Comparison of ENCODE assay signal across 32 mouse cellular contexts in genomic region chr11:58107664-58108337, GRCm38 (mm10). TPM values are rescaled to one million over a fixed set of nuclear protein-coding genes. Genes with fewer than 3 reads are reported as not detected.
"Had no signal": no experiment of that assay in that cellular context is flagged by ENCODE, and none has a peak within 500 bp of the region (broad histone marks: within the 10 kb centered on the region; RNA-seq: fewer than 3 reads in every experiment).

No protein-coding gene starts in this region.

- H3K27ac ChIP-seq: kidney, postnatal 0 days; layer of hippocampus, adult 2 months; liver, embryonic 13.5 days; midbrain, embryonic 10.5 days; midbrain, embryonic 13.5 days; stomach, embryonic 15.5 days had no signal

- H3K9ac ChIP-seq: liver, embryonic 13.5 days; midbrain, embryonic 13.5 days; stomach, embryonic 15.5 days had no signal

- DNase-seq: kidney, adult 2 months; kidney, postnatal 25 days; layer of hippocampus, adult 9-11 months; liver, embryonic 13.5 days; lung, adult 2 months; lung, postnatal 14 days; lung, postnatal 4 days; right cerebral cortex, adult 18-20 months; right cerebral cortex, postnatal 25 days; spleen, adult 18-20 months; thymus, adult 18-20 months; thymus, postnatal 36 days had no signal

- ATAC-seq: midbrain, embryonic 13.5 days; midbrain, embryonic 16.5 days had no signal

- H3K4me2 ChIP-seq: liver, embryonic 13.5 days; midbrain, embryonic 13.5 days; stomach, embryonic 15.5 days had no signal

- H3K4me3 ChIP-seq: layer of hippocampus, adult 2 months; liver, embryonic 13.5 days; midbrain, embryonic 10.5 days; midbrain, embryonic 13.5 days; myocyte; stomach, embryonic 15.5 days had no signal

- H3K27me3 ChIP-seq: liver, embryonic 13.5 days; midbrain, embryonic 13.5 days; stomach, embryonic 15.5 days had no signal

- H3K9me3 ChIP-seq: liver, embryonic 13.5 days; midbrain, embryonic 10.5 days; midbrain, embryonic 13.5 days; stomach, embryonic 15.5 days had no signal

RNA-seq across cellular contexts. Expression of gene Gm12248, which starts 14.9 kb away (rescaled TPM):
- total RNA-seq: layer of hippocampus, adult 2 months; layer of hippocampus, postnatal 25 days; left cerebral cortex, adult 18-20 months; left cerebral cortex, postnatal 36 days; liver, adult 2 months; megakaryocyte progenitor cell, adult 5-6 weeks; monocyte, adult 5-6 weeks had no signal
- polyA plus RNA-seq: kidney, embryonic 14.5 days; kidney, postnatal 0 days; limb, embryonic 11.5 days; limb, embryonic 14.5 days; liver, embryonic 13.5 days; liver, embryonic 16.5 days; lung, embryonic 16.5 days; midbrain, embryonic 10.5 days; midbrain, embryonic 13.5 days; neural tube, embryonic 14.5 days; stomach, embryonic 15.5 days; urinary bladder, adult 2 months had no signal
